Mouse (Mus musculus) limb, embryonic 14.5 days (tissue): ENCODE results near the gene Mxd4. TPM values are rescaled to one million over a fixed set of nuclear protein-coding genes. Genes with fewer than 3 reads are reported as not detected.

Source experiments
- ATAC-seq: fragments of 200-750 bp; cut with Nextera tagmentation; 2 replicates; pipeline ENCODE4 v1.8.0; 2017; ENCODE audit warnings: low read depth, moderate number of reproducible peaks, moderate TSS enrichment; ENCODE audit not compliant: low FRiP score
- DNase-seq: peaks from one replicate; pipeline ENCODE4 v3.0.0-alpha.2; 2015; ENCODE audit warnings: low spot score
- H3K27ac ChIP-seq: fragments of 300-500 bp; sonication (generic); replicated peaks from 2 replicates; pipeline ENCODE4 v1.5.1; 2014; ENCODE audit warnings: low read depth, mild to moderate bottlenecking, low read length, moderate library complexity, mixed read lengths
- H3K27me3 ChIP-seq: fragments of 300-500 bp; sonication (generic); 2 replicates; pipeline ENCODE4 v1.6.1; 2014; ENCODE audit warnings: low read length, mixed read lengths; ENCODE audit not compliant: control insufficient read depth, insufficient read depth
- H3K36me3 ChIP-seq: fragments of 300-500 bp; sonication (generic); 2 replicates; pipeline ENCODE4 v1.6.1; 2014; ENCODE audit warnings: mild to moderate bottlenecking, low read length, moderate library complexity, mixed read lengths; ENCODE audit not compliant: control insufficient read depth, insufficient read depth
- H3K4me1 ChIP-seq: fragments of 300-500 bp; sonication (generic); 2 replicates; pipeline ENCODE4 v1.6.1; 2014; ENCODE audit warnings: antibody characterized with exemption, low read length, mixed read lengths; ENCODE audit not compliant: control insufficient read depth, insufficient read depth
- H3K4me2 ChIP-seq: fragments of 300-500 bp; sonication (generic); replicated peaks from 2 replicates; pipeline ENCODE4 v1.6.1; 2014; ENCODE audit warnings: low read depth, mild to moderate bottlenecking, low read length, moderate library complexity; ENCODE audit not compliant: severe bottlenecking
- H3K4me3 ChIP-seq: fragments of 300-500 bp; sonication (generic); replicated peaks from 2 replicates; pipeline ENCODE4 v1.5.1; 2014; ENCODE audit warnings: low read length
- H3K9ac ChIP-seq: fragments of 300-500 bp; sonication (generic); 2 replicates; pipeline ENCODE4 v1.6.1; 2014; ENCODE audit warnings: mild to moderate bottlenecking, low read depth, low read length, moderate library complexity; ENCODE audit not compliant: severe bottlenecking
- H3K9me3 ChIP-seq: fragments of 300-500 bp; sonication (generic); 2 replicates; pipeline ENCODE4 v1.6.1; 2016; ENCODE audit warnings: low read length; ENCODE audit not compliant: control insufficient read depth
- POLR2A ChIP-seq: fragments of 200-500 bp; IDR thresholded peaks from 2 replicates; pipeline ENCODE4 v1.8.0; 2012; ENCODE audit warnings: inconsistent platforms, mild to moderate bottlenecking, moderate library complexity, borderline replicate concordance; ENCODE audit not compliant: insufficient read depth, insufficient read length; ENCODE audit errors: extremely low read depth
- WGBS: fragments of 180-500 bp; shearing (Covaris S2); extraction: QIAGEN DNeasy Blood & Tissue Kit; methylation state at CpG from one replicate; pipeline ENCODE4 v1.1.7; 2014; 5-methylcytosine and 5-hydroxymethylcytosine counted together
- polyA plus RNA-seq, 2 experiments: library from polyadenylated mRNA; depleted of rRNA in 1 of 2; stranded (reverse) in 1 of 2; unstranded in 1 of 2; fragments of >200 nt; fragmentation: Nextera tagmentation in 1 of 2; extraction: Ambion mirVana in 1 of 2; gene quantifications; 2 replicates each; pipeline versions ENCODE4 v1.2.1 to v1.2.3; 2012 to 2014

Gene Mxd4
- polyA plus RNA-seq, 2 experiments = 52.2 to 89.7 TPM

DNA sequence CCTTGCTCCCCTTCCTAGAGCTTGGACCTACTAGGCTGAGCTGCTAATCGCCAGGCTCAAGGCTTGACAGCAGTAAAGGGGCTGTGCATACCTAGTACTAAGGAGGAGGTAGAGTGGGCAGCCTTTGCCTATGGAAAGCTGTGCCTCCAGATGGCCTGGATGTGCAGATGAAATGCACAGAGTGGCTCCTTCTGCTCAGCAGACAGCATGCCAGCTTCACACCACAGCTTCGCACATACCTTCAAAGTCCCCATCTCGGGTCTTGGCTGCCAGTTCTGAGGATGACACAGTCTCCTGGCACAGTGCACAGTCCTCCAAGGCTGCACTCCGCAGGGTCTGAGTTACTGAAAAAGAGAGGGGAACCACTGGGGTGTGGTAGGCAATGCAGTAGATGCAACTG lies 9.7 kb upstream of the Mxd4 start:
- 71% methylated on average over 4 of the region's 4 CpGs for WGBS
- Histone ChIP-seq H3K9ac (no peak overlapping the region), H3K4me1 (no peaks in the 10 kb centered on the region), H3K9me3 (no peaks in the 10 kb centered on the region), H3K27ac (no peak overlapping the region), H3K36me3 (no peaks in the 10 kb centered on the region), H3K4me3 (no peak overlapping the region), H3K27me3 (no peaks in the 10 kb centered on the region), H3K4me2 (no peak overlapping the region)
- DNase-seq (no peak), ATAC-seq (no peak)
- TF ChIP-seq POLR2A = no peak

DNA sequence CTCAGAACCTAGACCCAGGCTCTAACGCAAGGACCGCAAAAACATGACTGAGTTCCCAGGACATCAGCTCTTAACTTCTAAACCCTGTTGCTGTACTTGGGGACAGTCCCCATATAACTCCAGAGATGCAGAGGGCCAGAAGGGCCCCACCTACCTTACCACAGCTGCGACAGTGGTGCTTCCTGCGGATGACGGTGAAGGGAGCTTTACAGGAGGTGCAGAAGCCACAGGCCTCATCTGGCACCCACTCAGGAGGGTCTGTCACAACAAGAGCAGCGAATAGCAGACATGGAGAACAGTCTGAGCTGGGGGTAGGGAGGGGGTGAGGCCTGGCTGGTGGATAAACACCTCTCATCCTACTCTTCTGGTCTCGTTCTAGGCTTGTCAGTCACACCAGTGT lies 8.9 kb upstream of the Mxd4 start:
- no peak overlapping the region for H3K4me3 ChIP-seq
- H3K27ac ChIP-seq = no peak overlapping the region
- ATAC-seq (no peak), DNase-seq (no peak)
- no peak overlapping the region for H3K4me2 ChIP-seq
- no peaks in the 10 kb centered on the region for H3K36me3 ChIP-seq
- H3K4me1 ChIP-seq = no peaks in the 10 kb centered on the region
- WGBS = 77% methylated on average over 7 of the region's 7 CpGs
- TF ChIP-seq POLR2A = no peak
- H3K9me3 ChIP-seq = no peaks in the 10 kb centered on the region
- no peak overlapping the region for H3K9ac ChIP-seq
- no peaks in the 10 kb centered on the region for H3K27me3 ChIP-seq

DNA sequence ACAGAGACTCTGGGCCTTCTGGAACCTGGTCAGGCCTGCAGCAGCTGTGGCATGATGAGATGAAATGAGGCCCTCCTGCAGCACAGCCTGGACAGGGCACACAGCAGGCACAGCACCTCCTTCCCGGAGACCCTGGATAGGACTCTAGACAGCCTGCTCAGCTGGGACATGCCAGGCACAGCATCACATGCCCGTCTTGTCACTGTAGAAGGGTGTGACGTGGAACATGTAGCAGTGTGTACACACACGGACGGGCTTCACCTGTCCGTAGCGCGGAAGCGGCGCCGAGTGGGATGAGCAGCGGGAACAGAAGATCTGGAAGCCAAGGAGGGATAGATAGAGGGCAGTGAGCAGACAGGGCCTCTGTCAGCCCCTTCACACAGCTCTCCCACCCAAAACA lies 8.3 kb upstream of the Mxd4 start:
- Histone ChIP-seq H3K27ac (no peak overlapping the region), H3K9me3 (no peaks in the 10 kb centered on the region), H3K4me3 (no peak overlapping the region), H3K4me2 (no peak overlapping the region), H3K36me3 (no peaks in the 10 kb centered on the region), H3K4me1 (no peaks in the 10 kb centered on the region), H3K27me3 (no peaks in the 10 kb centered on the region), H3K9ac (no peak overlapping the region)
- ATAC-seq (no peak), DNase-seq (no peak)
- 86% methylated on average over 12 of the region's 12 CpGs for WGBS
- TF ChIP-seq POLR2A = no peak

DNA sequence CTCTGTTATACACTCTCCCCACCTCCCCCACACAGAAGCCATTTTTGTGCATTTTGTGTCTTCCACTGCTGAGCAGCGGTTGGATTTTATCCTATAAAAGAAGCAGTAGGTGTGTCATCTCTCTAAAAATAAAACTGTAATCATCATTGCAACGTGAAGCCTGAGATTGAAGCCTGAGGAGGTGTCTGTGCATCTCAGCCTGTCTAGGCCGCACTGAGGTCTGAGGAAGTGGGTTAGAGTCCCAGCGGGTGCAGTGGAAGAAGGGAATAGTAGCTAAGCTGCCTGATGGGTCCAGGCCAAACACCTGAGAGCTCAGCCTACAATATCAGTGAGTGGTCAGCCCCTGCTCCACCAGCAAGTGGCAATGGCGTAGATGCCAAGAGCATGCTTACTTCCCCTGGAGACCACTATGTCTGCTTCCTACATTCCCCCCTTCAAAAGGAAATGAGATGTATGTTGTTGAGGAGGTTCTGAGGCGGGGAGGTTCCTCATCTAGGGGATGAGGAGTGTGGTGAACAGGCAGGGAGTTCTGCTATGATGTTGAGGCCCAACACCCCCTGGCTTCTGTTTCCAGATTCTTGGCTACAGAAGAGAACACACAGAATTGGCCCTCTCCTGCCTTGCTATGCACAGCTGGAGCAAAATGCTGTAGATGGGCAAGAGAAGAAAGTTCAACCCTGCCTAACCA lies 7.6 kb upstream of the Mxd4 start:
- 79% methylated on average over 6 of the region's 6 CpGs for WGBS
- H3K4me2 ChIP-seq = no peak overlapping the region
- H3K4me3 ChIP-seq = no peak overlapping the region
- no peaks in the 10 kb centered on the region for H3K36me3 ChIP-seq
- H3K4me1 ChIP-seq = no peaks in the 10 kb centered on the region
- TF ChIP-seq POLR2A = no peak
- H3K9ac ChIP-seq = no peak overlapping the region
- ATAC-seq (no peak), DNase-seq (no peak)
- no peaks in the 10 kb centered on the region for H3K9me3 ChIP-seq
- no peak overlapping the region for H3K27ac ChIP-seq
- no peaks in the 10 kb centered on the region for H3K27me3 ChIP-seq

DNA sequence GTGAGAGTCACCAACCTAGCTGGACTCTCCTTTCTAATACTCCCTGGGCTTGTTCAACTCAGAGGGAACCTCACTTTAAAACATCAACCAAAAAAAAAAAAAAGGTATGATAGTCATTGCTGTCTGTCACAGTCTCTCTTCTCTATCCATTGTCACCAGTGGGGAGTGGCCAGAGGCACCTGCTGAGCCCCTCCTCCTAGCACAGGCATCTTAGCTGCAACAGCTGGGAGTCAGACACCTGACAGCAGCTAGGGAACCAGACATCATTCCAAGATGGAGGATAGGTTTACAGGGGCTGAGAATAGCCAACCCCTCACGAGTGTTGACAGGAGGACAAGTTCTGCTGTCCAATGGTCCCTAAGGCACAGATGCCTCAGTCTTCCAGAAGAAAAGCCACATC lies 6.9 kb upstream of the Mxd4 start:
- H3K27ac ChIP-seq = no peak overlapping the region
- ATAC-seq (no peak), DNase-seq (no peak)
- H3K4me3 ChIP-seq = no peak overlapping the region
- WGBS = 46% methylated on average over 1 of the region's 1 CpGs
- no peaks in the 10 kb centered on the region for H3K9me3 ChIP-seq
- H3K9ac ChIP-seq = no peak overlapping the region
- H3K27me3 ChIP-seq = no peaks in the 10 kb centered on the region
- no peak for TF ChIP-seq POLR2A
- no peaks in the 10 kb centered on the region for H3K36me3 ChIP-seq
- no peak overlapping the region for H3K4me2 ChIP-seq
- no peaks in the 10 kb centered on the region for H3K4me1 ChIP-seq
